ENCODE assay signal across 25 mouse cellular contexts in the genomic region with DNA sequence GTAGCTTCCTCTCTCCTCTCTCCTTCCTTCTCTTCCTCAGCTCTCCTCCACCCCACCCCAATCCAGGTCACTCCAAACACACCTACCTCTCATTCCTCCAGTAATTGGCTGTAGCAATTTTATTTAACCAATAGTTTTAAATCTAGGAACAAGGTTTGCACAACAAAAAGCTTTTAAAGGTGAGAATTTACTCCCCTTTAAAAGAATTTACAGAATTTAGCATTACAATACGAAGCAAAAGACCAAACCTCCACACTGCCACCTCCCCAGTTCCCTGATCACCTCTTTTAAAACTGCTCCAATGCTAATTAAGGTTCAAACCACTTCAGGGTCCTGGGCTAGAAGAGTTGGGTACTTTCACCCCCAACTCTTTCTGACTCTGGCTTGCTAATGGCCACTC. TPM values are rescaled to one million over a fixed set of nuclear protein-coding genes. Genes with fewer than 3 reads are reported as not detected.
DNase-seq lines count a peak whose midpoint lies in the region; ATAC-seq and TF ChIP-seq lines count a peak whose summit lies in the region.
"Had no signal": no experiment of that assay in that cellular context is flagged by ENCODE, and none has a peak within 500 bp of the region (broad histone marks: within the 10 kb centered on the region; RNA-seq: fewer than 3 reads in every experiment).

No protein-coding gene starts in this region.

- TF ChIP-seq CTCF in ES-Bruce4 (IDR thresholded peaks at IDR 0.05; ENCODE audit: low read depth, low read length) = no peak

- no peaks in the 10 kb centered on the region for H3K27me3 ChIP-seq in ES-Bruce4 (ENCODE audit: control insufficient read depth, insufficient read depth, low read length, poor library complexity, severe bottlenecking)
- H3K27me3 ChIP-seq: embryonic facial prominence, embryonic 12.5 days; forebrain, embryonic 12.5 days had no signal

- peak overlapping the region; percentile 64 for H3K4me3 ChIP-seq in ES-Bruce4 (ENCODE audit: low read depth, low read length)
- peak overlapping the region; percentile 26 to 64 for H3K4me3 ChIP-seq in ES-E14 (ENCODE audit: insufficient read depth in 1 of 2, low read depth in 1 of 2, low read length in 2 of 2, poor library complexity in 1 of 2, severe bottlenecking in 1 of 2)
- H3K4me3 ChIP-seq: embryonic facial prominence, embryonic 10.5 days; embryonic facial prominence, embryonic 12.5 days; erythroblast, embryonic 14.5 days; forebrain, embryonic 10.5 days; forebrain, embryonic 12.5 days had no signal

- H3K9me3 ChIP-seq in ES-Bruce4 (replicated peaks; ENCODE audit: control insufficient read depth, insufficient read depth, low read length, poor library complexity, severe bottlenecking) = no peaks in the 10 kb centered on the region
- no peaks in the 10 kb centered on the region for H3K9me3 ChIP-seq in ES-E14 (ENCODE audit: control insufficient read depth, insufficient read depth, low read depth, low read length)
- H3K9me3 ChIP-seq: embryonic facial prominence, embryonic 10.5 days; embryonic facial prominence, embryonic 12.5 days; forebrain, embryonic 10.5 days; forebrain, embryonic 12.5 days had no signal

- H3K27ac ChIP-seq in ES-Bruce4 (ENCODE audit: insufficient read depth, low read length) (peak overlapping the region; percentile 90), ES-E14 (ENCODE audit: insufficient read depth, low read depth, low read length, poor library complexity, severe bottlenecking) (peak overlapping the region; percentile 94)
- H3K27ac ChIP-seq: embryonic facial prominence, embryonic 10.5 days; embryonic facial prominence, embryonic 12.5 days; forebrain, embryonic 10.5 days; forebrain, embryonic 12.5 days had no signal

- in situ Hi-C loops in ES-E14 (cut with MboI; ENCODE audit: low sequenced_read_pairs in 2 of 2, unreplicated experiment in 2 of 2) = no loop called here

- H3K36me3 ChIP-seq in ES-Bruce4 (ENCODE audit: control insufficient read depth, insufficient read depth, low read length, poor library complexity, severe bottlenecking) (no peaks in the 10 kb centered on the region), ES-E14 (ENCODE audit: control insufficient read depth, insufficient read depth, low read length, poor library complexity, severe bottlenecking) (peaks cover 4% of the 10 kb centered on the region)
- H3K36me3 ChIP-seq: embryonic facial prominence, embryonic 10.5 days; embryonic facial prominence, embryonic 12.5 days; forebrain, embryonic 10.5 days; forebrain, embryonic 12.5 days had no signal

- 0 out of 2 replicates have a peak, but pooled peaks have one; percentile 13 for TF ChIP-seq EP300 in ES-Bruce4 (IDR thresholded peaks at IDR 0.05; ENCODE audit: insufficient read depth, low read depth, low read length)

- DNase-seq in ES-E14 (ENCODE audit: low read depth, low spot score) (peak; percentile 62), WW6 (ENCODE audit: low read depth, low spot score) (peak; percentile 39)
- DNase-seq in thymus, postnatal 4 days = no peak
- no peak for DNase-seq in left cerebral cortex, adult 11 months (ENCODE audit: low spot score)
- no peak for DNase-seq in frontal cortex, postnatal 14 days (ENCODE audit: low spot score in 2 of 2)
- DNase-seq: adrenal gland, adult 8-10 months; adrenal gland, postnatal 14 days; adrenal gland, postnatal 36 days; cerebellum, adult 11-12 months; cerebellum, adult 2 months; cerebellum, adult 9-10 months; cerebellum, postnatal 10 days; cerebellum, postnatal 25 days; forebrain, postnatal 0 days had no signal

- H3K9ac ChIP-seq in ES-Bruce4 (ENCODE audit: low read depth, poor library complexity, severe bottlenecking) = peak overlapping the region; percentile 19; the same call in 1 of the 2 replicates
- H3K9ac ChIP-seq in ES-E14 (ENCODE audit: insufficient read depth, low read depth, low read length, poor library complexity, severe bottlenecking) = peak overlapping the region; percentile 58
- H3K9ac ChIP-seq: embryonic facial prominence, embryonic 12.5 days; forebrain, embryonic 12.5 days; forebrain, postnatal 0 days had no signal

- no peak for TF ChIP-seq POLR2A in ES-Bruce4 (IDR thresholded peaks at IDR 0.05; ENCODE audit: insufficient read depth, low read length)

- H3K4me1 ChIP-seq in ES-Bruce4 (ENCODE audit: control insufficient read depth, insufficient read depth, low read length) (peaks cover 7% of the 10 kb centered on the region), ES-E14 (ENCODE audit: control insufficient read depth in 2 of 2, insufficient read depth in 2 of 2, low read length in 2 of 2, poor library complexity in 1 of 2) (peaks cover 10 to 14% of the 10 kb centered on the region in 2 experiments)
- H3K4me1 ChIP-seq: embryonic facial prominence, embryonic 10.5 days; embryonic facial prominence, embryonic 12.5 days; forebrain, embryonic 12.5 days had no signal

- ATAC-seq in erythroblast, adult 5-6 weeks (replicated peaks; ENCODE audit: low FRiP score, poor library complexity, severe bottlenecking) = no peak
- ATAC-seq: activated CD4-positive, CD25-positive, alpha-beta regulatory T cell, adult 4 months; forebrain, embryonic 14.5 days; forebrain, postnatal 0 days had no signal

TF ChIP-seq in ES-E14, 5 proteins besides CTCF, POLR2A, EP300 and RAD21:
- TF ChIP-seq HCFC1 (IDR thresholded peaks at IDR 0.05; ENCODE audit: borderline replicate concordance, insufficient read depth, low read length) = no peak
- no peak for TF ChIP-seq CHD2 (IDR thresholded peaks at IDR 0.05; ENCODE audit: low read depth, low read length)
- no peak for TF ChIP-seq MAFK (IDR thresholded peaks at IDR 0.05; ENCODE audit: insufficient read depth, low read depth, low read length)
- TF ChIP-seq ZNF384 (IDR thresholded peaks at IDR 0.05; ENCODE audit: low read depth, low read length) = no peak
- TF ChIP-seq ZC3H11A (IDR thresholded peaks at IDR 0.05; ENCODE audit: borderline replicate concordance, low read depth, low read length) = no peak

RNA-seq across cellular contexts. Expression of a gene that starts 26.9 kb away (rescaled TPM):
- polyA plus RNA-seq in ES-Bruce4 (2011; ENCODE audit: insufficient read depth, insufficient read length, low read depth, missing spikeins) = 4.5 and 4.7 TPM in 2 replicates
- 44.8 and 69.2 TPM in 2 replicates for total RNA-seq in ES-E14 (2012; rRNA removed)
- total RNA-seq in erythroblast, adult 5-6 weeks (2015; ENCODE audit: low replicate concordance) = 0.84 TPM in 1 of 2 replicates, not detected in the other
- total RNA-seq in erythroblast, adult 5-6 weeks (2017; ENCODE audit: low replicate concordance) = 0.26 TPM in 1 of 2 replicates, not detected in the other
- total RNA-seq: adrenal gland, adult 8-10 months; MEL had no signal
- polyA plus RNA-seq: activated CD4-positive, CD25-positive, alpha-beta regulatory T cell, adult 4 months; embryonic facial prominence, embryonic 12.5 days; embryonic facial prominence, embryonic 14.5 days; erythroblast, embryonic 14.5 days; forebrain, embryonic 10.5 days; forebrain, embryonic 12.5 days; forebrain, embryonic 14.5 days had no signal

Comparison
In these comparisons a context has a peak if more than half of its experiments do, and no peak if none do; other contexts are left out.
1. DNase-seq: peak in ES-E14 (single experiment) and WW6 (single experiment); none in thymus, postnatal 4 days (single experiment), left cerebral cortex, adult 11 months (single experiment) and frontal cortex, postnatal 14 days (0 of 2).
2. RNA of a gene that starts 26.9 kb away (total RNA-seq): 44.8 to 69.2 TPM in ES-E14; 0.26 to 0.84 TPM in erythroblast, adult 5-6 weeks; every median in the first group is over 10 times any median in the second.